Mouse (Mus musculus) stomach, embryonic 14.5 days (tissue): ENCODE results near the gene Bcr. TPM values are rescaled to one million over a fixed set of nuclear protein-coding genes. Genes with fewer than 3 reads are reported as not detected.

ENCODE experiments used
- ATAC-seq: fragments of 200-750 bp; cut with Nextera tagmentation; 2 replicates; pipeline ENCODE4 v1.8.0; 2017; ENCODE audit warnings: low read depth, moderate TSS enrichment; ENCODE audit not compliant: insufficient number of reproducible peaks, insufficient read depth, low FRiP score
- H3K27ac ChIP-seq: fragments of 300-500 bp; sonication (generic); 2 replicates; pipeline ENCODE4 v1.5.1; 2014; ENCODE audit warnings: mild to moderate bottlenecking, low read length, moderate library complexity, mixed read lengths
- H3K27me3 ChIP-seq: fragments of 300-500 bp; sonication (generic); 2 replicates; pipeline ENCODE4 v1.6.1; 2014; ENCODE audit warnings: low read length, control low read depth, mixed read lengths; ENCODE audit not compliant: control insufficient read depth, insufficient read depth
- H3K36me3 ChIP-seq: fragments of 300-500 bp; sonication (generic); 2 replicates; pipeline ENCODE4 v1.6.1; 2014; ENCODE audit warnings: mild to moderate bottlenecking, control low read depth, low read length, moderate library complexity, mixed read lengths; ENCODE audit not compliant: control insufficient read depth, insufficient read depth
- H3K4me1 ChIP-seq: fragments of 300-500 bp; sonication (generic); 2 replicates; pipeline ENCODE4 v1.6.1; 2014; ENCODE audit warnings: low read length, control low read depth, mixed read lengths; ENCODE audit not compliant: control insufficient read depth, insufficient read depth
- H3K4me2 ChIP-seq: fragments of 300-500 bp; sonication (generic); replicated peaks from 2 replicates; pipeline ENCODE4 v1.6.1; 2014; ENCODE audit warnings: low read depth, low read length, control low read depth
- H3K4me3 ChIP-seq: fragments of 300-500 bp; sonication (generic); 2 replicates; pipeline ENCODE4 v1.5.1; 2014; ENCODE audit warnings: low read depth, low read length, control low read depth
- H3K9ac ChIP-seq: fragments of 300-500 bp; sonication (generic); replicated peaks from 2 replicates; pipeline ENCODE4 v1.6.1; 2014; ENCODE audit warnings: low read depth, mild to moderate bottlenecking, control low read depth, low read length, moderate library complexity, mixed read lengths
- H3K9me3 ChIP-seq: fragments of 300-500 bp; sonication (generic); 2 replicates; pipeline ENCODE4 v1.6.1; 2016; ENCODE audit warnings: low read depth, low read length, control low read depth; ENCODE audit not compliant: control insufficient read depth
- WGBS: fragments of 180-500 bp; shearing (Covaris S2); extraction: QIAGEN DNeasy Blood & Tissue Kit; methylation state at CpG from one replicate; pipeline ENCODE4 v1.1.7; 2014; 5-methylcytosine and 5-hydroxymethylcytosine counted together
- polyA plus RNA-seq: library from polyadenylated mRNA; unstranded; fragments of >200 nt; fragmentation: Nextera tagmentation; extraction: Ambion mirVana; gene quantifications from 2 replicates; pipeline ENCODE4 v1.2.1, GENCODE M21; 2014

Bcr gene
- polyA plus RNA-seq, 1 experiment from 2014 or later: 11.9 TPM

DNA sequence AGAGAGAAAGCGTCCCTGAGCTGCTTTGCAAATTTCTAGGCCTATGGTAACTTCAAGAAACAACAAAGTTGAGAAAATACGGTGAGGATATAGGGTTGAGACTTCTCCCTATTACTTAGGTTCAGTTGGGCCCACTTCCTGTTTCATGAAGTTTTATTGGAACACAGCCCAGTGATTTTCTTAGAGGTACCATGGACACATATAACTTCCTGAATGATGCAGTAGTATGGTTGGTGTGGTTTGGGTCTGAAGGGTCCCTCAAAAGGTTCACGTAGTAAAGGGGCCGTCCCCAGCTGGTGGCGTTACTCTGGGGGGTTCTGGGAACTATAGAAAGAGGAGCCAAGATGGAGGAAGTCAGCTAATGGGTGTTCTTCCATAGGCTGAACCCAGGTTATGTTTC, 45.3 kb downstream of the Bcr start:
- Histone ChIP-seq H3K4me3 (no peak overlapping the region), H3K4me2 (no peak overlapping the region), H3K4me1 (peaks cover 39% of the 10 kb centered on the region), H3K27me3 (no peaks in the 10 kb centered on the region), H3K9me3 (no peaks in the 10 kb centered on the region), H3K36me3 (no peaks in the 10 kb centered on the region), H3K9ac (no peak overlapping the region), H3K27ac (peak overlapping the region; percentile 27; the same call in 1 of the 2 replicates)
- 85% methylated on average over 5 of the region's 5 CpGs for WGBS
- no peak for ATAC-seq

DNA sequence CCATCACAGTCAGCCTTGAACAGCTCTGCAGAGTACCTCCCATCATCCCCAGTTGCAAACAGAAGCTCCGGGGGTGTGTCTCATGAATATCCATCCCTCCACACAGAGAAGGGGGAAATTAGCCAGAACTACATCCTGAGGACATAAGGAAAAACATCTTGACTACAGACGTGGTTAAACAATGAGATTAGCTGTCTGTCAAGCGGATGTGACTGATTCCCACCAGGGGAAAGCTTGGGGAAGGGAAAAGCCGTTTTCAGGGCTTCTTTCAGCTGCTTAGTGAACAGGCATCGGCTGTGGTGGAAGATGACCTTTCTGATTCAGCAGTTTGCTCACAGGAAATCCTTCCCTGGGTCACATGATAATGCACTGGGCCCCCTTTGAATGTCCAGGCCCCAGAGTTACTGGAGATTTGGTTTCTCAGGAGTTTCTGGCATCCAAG, 46.6 kb downstream of the Bcr start:
- Histone ChIP-seq H3K27ac (peak overlapping the region; percentile 53; the same call in 1 of the 2 replicates), H3K27me3 (no peaks in the 10 kb centered on the region), H3K4me3 (no peak overlapping the region), H3K4me2 (0 out of 2 replicates have a peak overlapping the region, but pooled peaks have one; percentile 2), H3K9ac (0 out of 2 replicates have a peak overlapping the region, but pooled peaks have one; percentile 10), H3K36me3 (no peaks in the 10 kb centered on the region), H3K9me3 (no peaks in the 10 kb centered on the region), H3K4me1 (peaks cover 41% of the 10 kb centered on the region)
- 7% methylated on average over 5 of the region's 5 CpGs for WGBS
- ATAC-seq: no peak

DNA sequence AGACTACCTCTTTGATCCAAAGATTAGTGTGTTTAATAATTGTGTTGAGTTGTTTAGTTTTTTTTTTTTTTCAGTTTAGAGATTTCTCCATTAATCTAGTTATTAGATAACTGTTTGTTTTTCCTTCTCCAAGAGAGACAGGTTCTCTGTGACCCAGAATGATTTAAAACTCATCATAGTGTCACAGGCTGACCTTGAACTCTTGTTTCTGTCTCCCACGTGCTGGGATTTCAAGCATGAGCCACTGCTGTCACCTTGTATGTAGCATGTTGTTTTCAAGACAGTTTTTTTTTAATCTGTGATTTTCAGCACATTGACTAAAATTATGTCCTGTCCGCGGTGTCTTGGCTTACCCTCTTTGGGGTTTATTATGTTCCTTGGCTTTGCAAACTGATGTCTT, 47.7 kb downstream of the Bcr start:
- no peaks in the 10 kb centered on the region for H3K27me3 ChIP-seq
- H3K27ac ChIP-seq: no peak overlapping the region
- H3K9ac ChIP-seq: no peak overlapping the region
- H3K36me3 ChIP-seq: no peaks in the 10 kb centered on the region
- H3K4me2 ChIP-seq: no peak overlapping the region
- H3K9me3 ChIP-seq: no peaks in the 10 kb centered on the region
- H3K4me1 ChIP-seq: peaks cover 42% of the 10 kb centered on the region
- no peak overlapping the region for H3K4me3 ChIP-seq
- WGBS: 71% methylated on average over 3 of the region's 3 CpGs
- no peak for ATAC-seq

DNA sequence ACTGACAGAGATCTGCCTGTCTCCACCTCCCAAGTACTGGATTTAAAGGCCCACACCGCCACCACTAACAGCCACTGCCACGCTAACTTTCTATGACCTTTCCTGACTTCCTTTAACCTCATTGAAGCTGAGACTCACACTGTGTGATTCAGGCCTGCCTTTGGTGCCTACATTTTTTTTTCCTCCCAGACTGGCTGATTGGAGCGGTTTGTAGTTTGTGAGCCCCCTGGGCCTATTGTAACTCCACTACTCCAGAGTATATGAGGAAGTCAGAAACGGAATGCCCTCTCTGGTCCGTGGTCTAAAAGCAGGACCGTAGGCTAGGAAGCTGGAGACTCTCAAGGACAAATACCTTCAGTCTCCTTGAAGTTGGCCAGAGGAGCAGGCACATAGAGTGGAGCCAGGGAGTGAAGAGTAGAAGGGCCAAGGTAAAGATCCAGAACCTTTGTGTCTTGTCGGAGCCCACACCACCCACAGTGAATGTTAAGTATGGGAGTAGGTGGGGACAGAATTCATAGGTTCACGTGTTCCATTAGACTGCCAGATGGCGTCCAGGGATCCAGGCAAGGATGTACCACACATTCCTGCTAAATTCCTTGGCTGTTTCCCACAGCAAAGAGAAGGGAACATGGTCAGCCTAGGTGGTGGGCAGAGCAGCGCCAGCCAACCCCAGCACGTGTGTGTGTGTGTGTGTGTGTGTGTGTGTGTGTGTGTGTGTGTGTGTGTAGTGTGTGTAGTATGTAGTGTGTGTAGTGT, 51.2 kb downstream of the Bcr start:
- H3K36me3 ChIP-seq: no peaks in the 10 kb centered on the region
- no peak for ATAC-seq
- H3K9ac ChIP-seq: no peak overlapping the region
- H3K27me3 ChIP-seq: no peaks in the 10 kb centered on the region
- H3K4me1 ChIP-seq: peaks cover 21% of the 10 kb centered on the region; the same call in 1 of the 2 replicates
- 78% methylated on average over 11 of the region's 11 CpGs for WGBS
- no peak overlapping the region for H3K4me2 ChIP-seq
- H3K4me3 ChIP-seq: no peak overlapping the region
- no peaks in the 10 kb centered on the region for H3K9me3 ChIP-seq
- no peak overlapping the region for H3K27ac ChIP-seq

DNA sequence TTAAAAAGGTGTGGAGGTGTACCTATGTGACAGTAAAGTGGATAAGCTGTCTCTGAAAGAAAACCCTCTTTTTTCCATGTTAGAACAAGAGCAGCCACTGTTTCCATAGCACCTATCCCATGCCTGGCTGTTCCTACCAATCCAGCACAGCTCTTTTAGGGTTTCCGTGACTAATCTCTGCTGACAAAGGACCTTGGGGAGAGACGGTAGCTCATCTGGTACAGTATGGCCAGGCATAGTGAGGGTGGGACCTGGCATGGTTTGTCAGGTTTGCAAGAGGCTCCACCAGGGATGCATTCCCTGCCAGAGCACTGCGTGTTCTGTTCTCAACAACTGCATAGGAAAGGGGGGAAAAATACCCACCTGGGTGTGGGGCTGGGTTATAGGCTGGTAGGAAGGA, 52.0 kb downstream of the Bcr start:
- H3K4me3 ChIP-seq: no peak overlapping the region
- peaks cover 19% of the 10 kb centered on the region; the same call in 1 of the 2 replicates for H3K4me1 ChIP-seq
- H3K27ac ChIP-seq: no peak overlapping the region
- no peak for ATAC-seq
- no peaks in the 10 kb centered on the region for H3K36me3 ChIP-seq
- no peaks in the 10 kb centered on the region for H3K9me3 ChIP-seq
- 70% methylated on average over 3 of the region's 3 CpGs for WGBS
- no peak overlapping the region for H3K4me2 ChIP-seq
- H3K27me3 ChIP-seq: no peaks in the 10 kb centered on the region
- no peak overlapping the region for H3K9ac ChIP-seq

DNA sequence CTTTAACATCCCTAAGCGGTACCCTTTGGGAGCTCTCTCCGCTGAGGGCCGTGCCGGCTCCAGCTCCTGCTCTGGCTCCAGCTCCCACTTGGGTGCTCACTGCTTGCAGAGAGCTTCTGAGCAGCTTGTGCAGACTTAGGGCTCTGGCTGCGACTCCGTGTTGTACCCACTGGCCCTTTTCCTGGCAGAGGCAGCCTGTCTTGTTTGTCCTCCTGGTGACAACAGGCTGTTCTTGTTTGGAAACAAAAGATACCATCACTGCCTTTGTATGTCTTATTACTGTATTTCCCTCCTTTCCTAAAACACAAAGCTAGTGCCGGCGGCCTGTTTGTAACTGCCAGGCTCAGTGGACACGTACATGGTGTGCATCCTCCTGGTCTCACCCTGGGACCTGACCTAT, 53.2 kb downstream of the Bcr start:
- ATAC-seq: no peak
- Histone ChIP-seq H3K27ac (no peak overlapping the region), H3K4me2 (no peak overlapping the region), H3K27me3 (no peaks in the 10 kb centered on the region), H3K9me3 (no peaks in the 10 kb centered on the region), H3K4me1 (peaks cover 18% of the 10 kb centered on the region; the same call in 1 of the 2 replicates), H3K36me3 (no peaks in the 10 kb centered on the region), H3K9ac (no peak overlapping the region), H3K4me3 (no peak overlapping the region)
- WGBS: 94% methylated on average over 9 of the region's 9 CpGs

DNA sequence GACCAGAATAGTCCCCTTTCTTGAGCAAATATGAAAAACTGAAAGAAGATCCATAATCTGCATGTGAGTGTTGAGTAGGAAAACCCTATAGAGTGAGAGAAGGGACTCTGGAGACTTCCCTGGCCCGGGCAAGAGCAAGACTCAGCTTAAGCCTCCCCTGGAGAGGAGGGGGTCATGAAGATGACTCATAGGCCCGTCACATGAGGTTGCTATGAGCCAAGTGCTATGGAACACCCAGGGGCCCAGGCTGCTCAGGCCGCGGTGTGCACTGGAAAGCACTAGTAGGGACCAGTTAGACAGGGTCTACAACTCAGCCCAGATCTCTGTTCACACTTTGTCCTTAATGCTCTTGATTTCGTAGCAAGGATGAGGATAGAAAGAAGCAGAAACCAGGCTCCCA, 54.8 kb downstream of the Bcr start:
- no peak overlapping the region for H3K4me3 ChIP-seq
- H3K4me1 ChIP-seq: peaks cover 18% of the 10 kb centered on the region; the same call in 1 of the 2 replicates
- no peaks in the 10 kb centered on the region for H3K36me3 ChIP-seq
- ATAC-seq: peak; percentile 59; the same call in 1 of the 2 replicates
- H3K9me3 ChIP-seq: no peaks in the 10 kb centered on the region
- no peak overlapping the region for H3K4me2 ChIP-seq
- no peak overlapping the region for H3K27ac ChIP-seq
- 74% methylated on average over 5 of the region's 5 CpGs for WGBS
- no peaks in the 10 kb centered on the region for H3K27me3 ChIP-seq
- no peak overlapping the region for H3K9ac ChIP-seq

DNA sequence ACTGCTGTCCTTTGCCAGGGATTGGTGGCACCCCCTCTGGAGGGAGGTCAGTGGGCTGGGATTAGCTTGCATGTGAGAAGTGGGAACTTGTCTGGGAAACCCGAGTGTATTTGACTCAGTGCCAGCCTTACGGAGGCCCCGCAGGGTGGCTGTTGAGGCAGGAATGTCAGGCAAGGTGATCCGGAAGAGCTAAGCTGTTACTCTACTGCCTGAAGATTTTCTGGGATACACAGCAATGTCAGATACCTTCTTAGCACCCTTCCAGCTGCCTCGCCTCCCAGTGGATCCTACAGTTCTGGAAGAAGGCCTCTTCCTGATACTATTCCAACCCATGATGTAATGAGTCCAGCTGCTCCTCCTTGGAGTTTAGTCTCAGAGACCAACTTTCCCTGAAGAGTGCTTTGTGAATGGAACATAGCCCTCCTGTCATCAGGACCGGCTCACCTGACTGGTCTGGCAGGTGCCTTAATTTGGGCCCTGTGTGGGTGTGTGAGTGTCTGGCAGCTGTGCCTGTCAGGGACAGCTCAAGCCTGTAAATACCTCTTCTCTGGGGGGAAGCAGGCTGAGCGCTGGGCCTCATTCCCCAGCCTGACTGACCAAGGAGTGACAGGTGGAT, 56.6 kb downstream of the Bcr start:
- peak overlapping the region; percentile 36; the same call in 1 of the 2 replicates for H3K27ac ChIP-seq
- WGBS: 56% methylated on average over 7 of the region's 7 CpGs

More for the DNA sequence above, 56.6 kb downstream of the Bcr start:
- Histone ChIP-seq H3K27me3 (no peaks in the 10 kb centered on the region), H3K4me1 (peaks cover 20% of the 10 kb centered on the region; the same call in 1 of the 2 replicates), H3K9me3 (no peaks in the 10 kb centered on the region), H3K9ac (no peak overlapping the region), H3K4me3 (no peak overlapping the region), H3K4me2 (no peak overlapping the region), H3K36me3 (no peaks in the 10 kb centered on the region)
- ATAC-seq: no peak
